10 mouse cellular contexts compared by ENCODE assay signal in the genomic region with DNA sequence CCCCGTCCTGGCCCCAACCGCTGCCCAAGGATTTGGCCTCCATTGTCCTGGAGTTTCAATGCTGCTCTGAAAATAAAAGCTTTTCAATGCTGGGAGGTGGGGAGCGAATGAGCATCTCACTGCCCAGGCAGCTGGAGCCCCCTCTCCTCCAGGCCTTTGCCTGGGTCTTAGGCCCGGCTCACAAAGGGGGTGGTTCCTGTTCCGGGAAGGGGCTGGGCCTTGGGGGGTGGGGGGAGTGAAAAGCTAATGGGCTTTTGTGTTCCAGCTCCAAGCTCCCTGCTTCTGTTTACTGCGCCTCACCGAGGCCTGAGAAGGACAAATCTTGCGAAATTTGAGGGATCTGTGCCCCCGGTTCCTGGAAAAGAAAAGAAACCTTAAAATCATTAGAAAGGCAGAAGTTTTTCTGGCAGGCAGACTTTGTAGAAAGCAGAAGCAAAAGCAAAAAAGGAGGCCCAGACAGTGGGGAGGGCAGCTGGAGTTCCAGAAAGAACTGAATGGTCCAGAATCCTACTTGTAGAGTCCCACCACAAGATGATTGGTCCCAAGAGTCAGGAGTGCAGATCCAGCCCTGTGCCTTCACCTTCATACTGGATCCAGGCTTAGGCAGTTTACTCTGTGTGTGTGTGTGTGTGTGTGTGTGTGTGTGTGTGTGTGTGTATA. TPM values are rescaled to one million over a fixed set of nuclear protein-coding genes. Genes with fewer than 3 reads are reported as not detected.
A peak's percentile ranks its signal among the peaks of the same experiment; 100 is the strongest.
DNase-seq lines count a peak whose midpoint lies in the region; ATAC-seq and TF ChIP-seq lines count a peak whose summit lies in the region.
"Had no signal": no experiment of that assay in that cellular context is flagged by ENCODE, and none has a peak within 500 bp of the region (broad histone marks: within the 10 kb centered on the region; RNA-seq: fewer than 3 reads in every experiment).

No protein-coding gene starts in this region.

- H3K79me2 ChIP-seq in liver, adult 2 months (ENCODE audit: control insufficient read depth, insufficient read depth, low read length), result peaks cover 68% of the 10 kb centered on the region; the same call in 1 of the 2 replicates
- H3K79me2 ChIP-seq in heart, adult 2 months (replicated peaks; ENCODE audit: control insufficient read depth, insufficient read depth, low read length), result no peaks in the 10 kb centered on the region

- intact Hi-C loops in heart, adult 2 months (cut with DNase I), result no loop called here

- H3K9me3 ChIP-seq in liver, embryonic 12.5 days (replicated peaks), result no peaks in the 10 kb centered on the region
- no peaks in the 10 kb centered on the region for H3K9me3 ChIP-seq in embryonic facial prominence, embryonic 11.5 days (replicated peaks; ENCODE audit: control insufficient read depth, low read length)
- no peaks in the 10 kb centered on the region for H3K9me3 ChIP-seq in limb, embryonic 10.5 days (replicated peaks)
- H3K9me3 ChIP-seq in neural tube, embryonic 12.5 days, result no peaks in the 10 kb centered on the region

- ATAC-seq in liver, embryonic 12.5 days, result no peak
- peak; percentile 85; the same call in 1 of the 2 replicates for ATAC-seq in embryonic facial prominence, embryonic 11.5 days (replicated peaks; ENCODE audit: insufficient number of reproducible peaks, low FRiP score, low TSS enrichment, low read depth)
- ATAC-seq in neural tube, embryonic 12.5 days (ENCODE audit: low FRiP score, low read depth), result peak; percentile 91

- TF ChIP-seq EP300 in heart, adult 2 months (IDR thresholded peaks at IDR 0.05; ENCODE audit: insufficient read depth, low read depth, low read length), result no peak

- TF ChIP-seq POLR2A in liver, adult 2 months (IDR thresholded peaks at IDR 0.05; ENCODE audit: extremely low read depth, insufficient read depth, low read length), result no peak
- no peak for TF ChIP-seq POLR2A in heart, adult 2 months (IDR thresholded peaks at IDR 0.05; ENCODE audit: insufficient read depth, low read depth, low read length)

- H3K27me3 ChIP-seq in liver, adult 2 months (ENCODE audit: control insufficient read depth, insufficient read depth, low read length), result no peaks in the 10 kb centered on the region
- H3K27me3 ChIP-seq in liver, embryonic 12.5 days (replicated peaks), result no peaks in the 10 kb centered on the region
- no peaks in the 10 kb centered on the region for H3K27me3 ChIP-seq in embryonic facial prominence, embryonic 11.5 days (ENCODE audit: control insufficient read depth, insufficient read depth, low read length)
- H3K27me3 ChIP-seq in limb, embryonic 10.5 days (ENCODE audit: low read depth, poor library complexity, severe bottlenecking), result no peaks in the 10 kb centered on the region
- no peaks in the 10 kb centered on the region for H3K27me3 ChIP-seq in neural tube, embryonic 12.5 days (replicated peaks)
- H3K27me3 ChIP-seq in heart, adult 2 months (ENCODE audit: control insufficient read depth, insufficient read depth, low read length), result no peaks in the 10 kb centered on the region

- H3K27ac ChIP-seq in liver, adult 2 months (replicated peaks; ENCODE audit: insufficient read depth, low read depth, low read length), result peak overlapping the region; percentile 91
- no peak overlapping the region for H3K27ac ChIP-seq in liver, embryonic 12.5 days
- no peak overlapping the region for H3K27ac ChIP-seq in embryonic facial prominence, embryonic 11.5 days (replicated peaks; ENCODE audit: low read depth, low read length)
- peak overlapping the region; percentile 65 for H3K27ac ChIP-seq in limb, embryonic 10.5 days
- H3K27ac ChIP-seq in neural tube, embryonic 12.5 days, result 0 out of 2 replicates have a peak overlapping the region, but pooled peaks have one; percentile 46
- H3K27ac ChIP-seq in heart, adult 2 months, result no peak overlapping the region

- H3K9ac ChIP-seq in liver, adult 2 months (ENCODE audit: low read depth, low read length), result peak overlapping the region; percentile 42; the same call in 1 of the 2 replicates
- H3K9ac ChIP-seq in liver, embryonic 12.5 days, result no peak overlapping the region
- H3K9ac ChIP-seq in embryonic facial prominence, embryonic 11.5 days (replicated peaks; ENCODE audit: low read length), result no peak overlapping the region
- no peak overlapping the region for H3K9ac ChIP-seq in neural tube, embryonic 12.5 days
- H3K9ac ChIP-seq in heart, adult 2 months (ENCODE audit: low read depth, low read length), result no peak overlapping the region

- WGBS in liver, adult 2 months, result 30% methylated on average over 9 of the region's 9 CpGs
- 30% methylated on average over 9 of the region's 9 CpGs for WGBS in liver, embryonic 12.5 days (ENCODE audit: insufficient replicate concordance)
- WGBS in embryonic facial prominence, embryonic 11.5 days, result 30% methylated on average over 9 of the region's 9 CpGs
- 32% methylated on average over 9 of the region's 9 CpGs for WGBS in limb, embryonic 10.5 days
- WGBS in neural tube, embryonic 12.5 days, result 7% methylated on average over 9 of the region's 9 CpGs
- WGBS in heart, adult 2 months, result 77% methylated on average over 9 of the region's 9 CpGs

- TF ChIP-seq CTCF in liver, adult 2 months (IDR thresholded peaks at IDR 0.05; ENCODE audit: low read depth, low read length), result no peak
- TF ChIP-seq CTCF in heart, adult 2 months (IDR thresholded peaks at IDR 0.05), result no peak

- H3K4me2 ChIP-seq in liver, embryonic 12.5 days, result no peak overlapping the region
- no peak overlapping the region for H3K4me2 ChIP-seq in embryonic facial prominence, embryonic 11.5 days (ENCODE audit: low read depth, low read length)
- peak overlapping the region; percentile 33 for H3K4me2 ChIP-seq in neural tube, embryonic 12.5 days (replicated peaks)

- no peak overlapping the region for H3K4me3 ChIP-seq in liver, adult 2 months (ENCODE audit: insufficient read depth, low read depth, low read length)
- no peak overlapping the region for H3K4me3 ChIP-seq in liver, embryonic 12.5 days
- no peak overlapping the region for H3K4me3 ChIP-seq in embryonic facial prominence, embryonic 11.5 days (ENCODE audit: low read depth, low read length)
- H3K4me3 ChIP-seq in limb, embryonic 10.5 days, result no peak overlapping the region
- no peak overlapping the region for H3K4me3 ChIP-seq in neural tube, embryonic 12.5 days
- H3K4me3 ChIP-seq in heart, adult 2 months, result no peak overlapping the region

- DNase-seq in liver, adult 2 months (ENCODE audit: extremely low read depth, low read depth, low spot score), result no peak
- DNase-seq in embryonic facial prominence, embryonic 11.5 days (ENCODE audit: low spot score), result peak; percentile 55
- DNase-seq in limb, embryonic 10.5 days (ENCODE audit: low spot score), result no peak
- DNase-seq in adrenal gland, postnatal 10 days, result no peak
- DNase-seq in cerebellum, adult 11 months, result no peak
- no peak for DNase-seq in heart, adult 2 months
- DNase-seq: cerebellum, adult 9-11 months; layer of hippocampus, adult 9-11 months had no signal

- H3K36me3 ChIP-seq in liver, adult 2 months (ENCODE audit: control insufficient read depth, insufficient read depth, low read length), result no peaks in the 10 kb centered on the region
- peaks cover 6% of the 10 kb centered on the region; the same call in 1 of the 2 replicates for H3K36me3 ChIP-seq in liver, embryonic 12.5 days
- no peaks in the 10 kb centered on the region for H3K36me3 ChIP-seq in embryonic facial prominence, embryonic 11.5 days (replicated peaks; ENCODE audit: control insufficient read depth, insufficient read depth, low read depth, low read length)
- H3K36me3 ChIP-seq in limb, embryonic 10.5 days, result peaks cover 41% of the 10 kb centered on the region
- H3K36me3 ChIP-seq in neural tube, embryonic 12.5 days, result no peaks in the 10 kb centered on the region
- no peaks in the 10 kb centered on the region for H3K36me3 ChIP-seq in heart, adult 2 months (ENCODE audit: control insufficient read depth, insufficient read depth, low read length)

- H3K4me1 ChIP-seq in liver, adult 2 months (ENCODE audit: control insufficient read depth, insufficient read depth, low read length), result peaks cover 66% of the 10 kb centered on the region
- peaks cover 43% of the 10 kb centered on the region; the same call in 1 of the 2 replicates for H3K4me1 ChIP-seq in liver, embryonic 12.5 days
- no peaks in the 10 kb centered on the region for H3K4me1 ChIP-seq in embryonic facial prominence, embryonic 11.5 days (ENCODE audit: control insufficient read depth, insufficient read depth, low read length)
- H3K4me1 ChIP-seq in limb, embryonic 10.5 days, result peaks cover 33% of the 10 kb centered on the region
- peaks cover 42% of the 10 kb centered on the region for H3K4me1 ChIP-seq in neural tube, embryonic 12.5 days
- no peaks in the 10 kb centered on the region; the same call in 1 of the 2 replicates for H3K4me1 ChIP-seq in heart, adult 2 months (ENCODE audit: control insufficient read depth, insufficient read depth, low read length)

RNA-seq across cellular contexts. Expression of gene Hs3st3b1, which starts 23.5 kb away (rescaled TPM):
- total RNA-seq in liver, adult 2 months (2014; rRNA removed), result 38.5 and 45.6 TPM in 2 replicates
- 57.5 and 57.7 TPM in 2 replicates for polyA plus RNA-seq in liver, adult 2 months (2012; rRNA removed)
- 23.7 and 25.0 TPM in 2 replicates for polyA plus RNA-seq in liver, embryonic 12.5 days (2016; fragmentation: Nextera tagmentation; extraction: Ambion mirVana)
- polyA plus RNA-seq in embryonic facial prominence, embryonic 11.5 days (2014; fragmentation: Nextera tagmentation; extraction: Ambion mirVana), result 14.7 and 15.2 TPM in 2 replicates
- 17.8 and 22.1 TPM in 2 replicates for polyA plus RNA-seq in limb, embryonic 10.5 days (2016; fragmentation: Nextera tagmentation; extraction: Ambion mirVana)
- 10.2 and 11.9 TPM in 2 replicates for polyA plus RNA-seq in neural tube, embryonic 12.5 days (2016; fragmentation: Nextera tagmentation; extraction: Ambion mirVana)
- total RNA-seq in adrenal gland, postnatal 10 days (2021), result 1 to 10 TPM; 5.4 to 9.6 TPM
- under 1 TPM; 0.77 to 0.94 TPM for total RNA-seq in heart, adult 2 months (2021)
- polyA plus RNA-seq in heart, adult 2 months (2012; rRNA removed), result 1.4 and 1.5 TPM in 2 replicates

Comparison
In these comparisons a context has a peak if more than half of its experiments do, and no peak if none do; other contexts are left out.
1. H3K27ac ChIP-seq: peak in liver, adult 2 months (single experiment), limb, embryonic 10.5 days (single experiment) and neural tube, embryonic 12.5 days (single experiment); none in liver, embryonic 12.5 days (single experiment), embryonic facial prominence, embryonic 11.5 days (single experiment) and heart, adult 2 months (single experiment).